Mouse (Mus musculus) embryonic fibroblast, embryonic 13.5 days (primary cell): ENCODE data around the gene Btg2. TPM values are rescaled to one million over a fixed set of nuclear protein-coding genes. Genes with fewer than 3 reads are reported as not detected.

ENCODE experiments used
- H3K27ac ChIP-seq: 2 replicates; pipeline ENCODE4 v1.5.1; 2012; ENCODE audit warnings: low read length, control low read depth, inconsistent platforms; ENCODE audit not compliant: insufficient read depth
- H3K4me1 ChIP-seq: 2 replicates; pipeline ENCODE4 v1.6.1; 2011; ENCODE audit warnings: low read length; ENCODE audit not compliant: control insufficient read depth, insufficient read depth
- H3K4me3 ChIP-seq: 2 replicates; pipeline ENCODE4 v1.5.1; 2011; ENCODE audit warnings: mild to moderate bottlenecking, control low read depth, low read length; ENCODE audit not compliant: insufficient read depth
- CTCF ChIP-seq: IDR thresholded peaks from 2 replicates; pipeline ENCODE4 v1.5.1; 2011; ENCODE audit warnings: mild to moderate bottlenecking, control low read depth, low read length, moderate library complexity, borderline replicate concordance; ENCODE audit not compliant: insufficient read depth
- POLR2A ChIP-seq: IDR thresholded peaks from 2 replicates; pipeline ENCODE4 v1.6.1; 2011; ENCODE audit warnings: low read depth, mild to moderate bottlenecking, control low read depth, low read length, moderate library complexity
- polyA plus RNA-seq: library from polyadenylated mRNA; stranded (reverse); fragments of >200 nt; gene quantifications from 2 replicates; pipeline ENCODE4 v1.2.4, GENCODE M21; 2011; ENCODE audit warnings: low read depth; ENCODE audit not compliant: missing spikeins, insufficient read length

Btg2 gene
- polyA plus RNA-seq, 1 experiment: 96.4 TPM

DNA sequence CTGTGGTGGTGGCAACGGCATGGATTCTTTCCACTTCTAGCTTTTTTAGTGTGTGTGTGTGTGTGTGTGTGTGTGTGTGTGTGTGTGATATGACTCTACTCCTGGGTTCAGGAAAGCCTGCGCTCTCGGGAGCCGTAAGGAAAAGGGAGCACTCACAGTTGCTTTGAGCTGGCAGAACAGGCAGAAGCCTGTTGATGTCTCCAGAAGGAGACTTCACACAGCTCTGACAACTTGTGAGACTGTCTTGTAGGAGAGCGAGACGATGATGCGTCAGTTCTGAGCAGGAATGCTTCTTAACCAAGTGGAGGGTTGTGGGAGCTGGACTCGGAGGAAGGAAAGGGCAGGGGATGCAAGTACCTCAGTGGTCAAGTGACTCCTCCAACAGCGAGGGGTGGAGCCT is 52.2 kb downstream of the Btg2 start:
- no peaks in the 10 kb centered on the region for H3K4me1 ChIP-seq
- H3K27ac ChIP-seq: no peak overlapping the region
- TF ChIP-seq CTCF: no peak
- TF ChIP-seq POLR2A: no peak
- H3K4me3 ChIP-seq: no peak overlapping the region

DNA sequence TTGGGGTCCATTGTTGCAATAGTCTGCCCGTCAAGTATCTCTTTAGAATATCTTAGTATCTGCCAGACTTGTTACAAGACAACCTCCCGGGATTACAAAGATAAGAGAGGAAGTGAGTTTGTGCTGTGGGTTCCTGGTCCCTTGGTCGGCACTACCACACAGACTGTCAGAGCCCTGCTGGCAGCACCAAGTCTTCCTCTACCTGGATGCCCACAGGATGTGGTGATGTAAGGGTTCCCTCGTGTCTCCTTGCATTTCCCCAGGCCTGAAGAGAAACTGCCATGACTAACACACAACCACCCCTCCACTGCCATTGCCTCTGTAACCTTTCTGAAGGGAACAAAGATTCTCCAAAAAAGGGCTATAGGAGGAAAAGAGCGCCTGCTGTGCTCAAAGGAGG is 52.9 kb downstream of the Btg2 start:
- Histone ChIP-seq H3K4me1 (no peaks in the 10 kb centered on the region), H3K27ac (no peak overlapping the region), H3K4me3 (no peak overlapping the region)
- TF ChIP-seq CTCF (no peak), POLR2A (no peak)

Other genes starting within 250 kb of the Btg2 start
- 4.3 and 7.0 TPM in 2 replicates for gene Optc, start 171.1 kb downstream of the Btg2 start, polyA plus RNA-seq
- gene Prelp, start 157.7 kb downstream of the Btg2 start, polyA plus RNA-seq: 28.4 and 42.1 TPM in 2 replicates
- gene Fmod, start 41.9 kb downstream of the Btg2 start, polyA plus RNA-seq: 35.4 and 74.2 TPM in 2 replicates
- not detected in 2 replicates for gene Chit1, start 32.1 kb upstream of the Btg2 start, polyA plus RNA-seq
- gene Chil1, start 103.1 kb upstream of the Btg2 start, polyA plus RNA-seq: 5.0 and 9.6 TPM in 2 replicates
- gene Mybph, start 114.3 kb upstream of the Btg2 start, polyA plus RNA-seq: not detected in 2 replicates
- gene Adora1, start 156.3 kb upstream of the Btg2 start, polyA plus RNA-seq: 0.20 and 0.79 TPM in 2 replicates
- gene Myog, start 210.9 kb upstream of the Btg2 start, polyA plus RNA-seq: not detected in 2 replicates